Mouse (Mus musculus) subcutaneous adipose tissue, adult 2 months (tissue): ENCODE data around the gene Ptprc. TPM values are rescaled to one million over a fixed set of nuclear protein-coding genes. Genes with fewer than 3 reads are reported as not detected.

Source experiments
- polyA plus RNA-seq: library from polyadenylated mRNA; depleted of rRNA; stranded (reverse); fragments of >200 nt; gene quantifications from 2 replicates; pipeline ENCODE4 v1.2.3, GENCODE M21; 2012; ENCODE audit warnings: low replicate concordance; rRNA removed

Ptprc gene
- 10.7 and 19.0 TPM in 2 replicates for polyA plus RNA-seq

GRCm38 (mm10) chr1:138175494-138175893 lies at the start of gene Ptprc:
Ptprc (minus strand) TSS chr1:138175708.

Other genes starting within 250 kb of the Ptprc start
- not detected in 2 replicates for gene Atp6v1g3, start 98.0 kb upstream of the Ptprc start, polyA plus RNA-seq